Mouse (Mus musculus) liver, embryonic 14.5 days (tissue): ENCODE data around the gene Med12l.

Source experiments
- CTCF ChIP-seq: IDR thresholded peaks from 2 replicates; pipeline ENCODE4 v1.5.1; 2016; ENCODE audit warnings: antibody characterized with exemption, low read depth, control low read depth
- EP300 ChIP-seq: IDR thresholded peaks from 2 replicates; pipeline ENCODE4 v1.6.1; 2016; ENCODE audit warnings: antibody characterized with exemption, low read depth

GRCm38 (mm10) chr3:59092702-59093101 lies 87.1 kb downstream of the Med12l start:
- TF ChIP-seq CTCF = no peak
- no peak for TF ChIP-seq EP300
